ENCODE assay signal across 8 mouse cellular contexts in the genomic region with DNA sequence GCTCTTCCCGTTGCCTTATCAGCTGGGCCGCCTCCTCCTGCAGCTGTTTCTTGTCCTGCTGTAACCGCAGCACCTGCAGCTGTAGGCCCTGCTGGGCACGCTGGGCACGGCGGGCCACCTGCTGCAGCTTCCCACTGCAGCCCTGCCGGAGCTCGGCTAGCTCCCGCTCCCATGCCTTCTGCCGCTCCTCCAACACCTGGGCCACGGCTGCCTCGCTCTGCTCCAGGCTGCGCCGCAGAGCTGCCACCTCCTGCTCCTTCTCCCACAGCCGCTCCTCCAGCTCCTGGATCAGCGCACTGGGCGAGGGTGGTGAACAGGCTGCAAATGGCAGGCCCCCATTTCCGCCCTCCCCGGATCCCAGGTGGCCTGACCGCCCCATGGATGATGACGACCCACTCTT. TPM values are rescaled to one million over a fixed set of nuclear protein-coding genes. Genes with fewer than 3 reads are reported as not detected.
A peak's percentile ranks its signal among the peaks of the same experiment; 100 is the strongest.
DNase-seq lines count a peak whose midpoint lies in the region; ATAC-seq and TF ChIP-seq lines count a peak whose summit lies in the region.

No protein-coding gene starts in this region.

- no peaks in the 10 kb centered on the region; the same call in 1 of the 2 replicates for H3K36me3 ChIP-seq in forebrain, embryonic 16.5 days (ENCODE audit: control insufficient read depth, insufficient read depth)
- no peaks in the 10 kb centered on the region for H3K36me3 ChIP-seq in liver, embryonic 12.5 days

- no peak for TF ChIP-seq POLR2A in brain, embryonic 14.5 days (IDR thresholded peaks at IDR 0.05; ENCODE audit: borderline replicate concordance, extremely low read depth, insufficient read depth, insufficient read length, poor library complexity, severe bottlenecking)

- H3K27ac ChIP-seq in layer of hippocampus, adult 2 months, result peak overlapping the region; percentile 84
- no peak overlapping the region for H3K27ac ChIP-seq in forebrain, embryonic 16.5 days (ENCODE audit: low read length)
- H3K27ac ChIP-seq in liver, embryonic 12.5 days, result no peak overlapping the region

- WGBS in forebrain, embryonic 16.5 days, result 31% methylated on average over 21 of the region's 21 CpGs
- 10% methylated on average over 21 of the region's 21 CpGs for WGBS in liver, embryonic 12.5 days (ENCODE audit: insufficient replicate concordance)

- peaks cover 25% of the 10 kb centered on the region for H3K27me3 ChIP-seq in forebrain, embryonic 16.5 days (replicated peaks; ENCODE audit: control insufficient read depth, insufficient read depth, low read length)
- peaks cover 89% of the 10 kb centered on the region for H3K27me3 ChIP-seq in liver, embryonic 12.5 days (replicated peaks)

- TF ChIP-seq CTCF in layer of hippocampus, adult 2 months (conservative IDR thresholded peaks at IDR 0.05), result no peak
- TF ChIP-seq CTCF in brain, embryonic 14.5 days (IDR thresholded peaks at IDR 0.05; ENCODE audit: borderline replicate concordance, extremely low read depth, insufficient read depth, insufficient read length), result no peak

- DNase-seq in layer of hippocampus, adult 2 months (ENCODE audit: low spot score in 2 of 2), result no peak
- no peak for DNase-seq in layer of hippocampus, adult 9-11 months
- DNase-seq in brain, embryonic 14.5 days (ENCODE audit: low read depth), result peak; percentile 47
- DNase-seq in thymus, postnatal 10 days (ENCODE audit: low spot score in 2 of 2), result peak; percentile 73 to 80
- no peak for DNase-seq in lung, postnatal 25 days (ENCODE audit: low spot score)
- DNase-seq in frontal cortex, postnatal 25 days (ENCODE audit: low spot score in 2 of 2), result no peak

- no peak overlapping the region for H3K9ac ChIP-seq in forebrain, embryonic 16.5 days (replicated peaks; ENCODE audit: low read depth, low read length)
- no peak overlapping the region; the same call in 1 of the 2 replicates for H3K9ac ChIP-seq in liver, embryonic 12.5 days

- H3K4me3 ChIP-seq in layer of hippocampus, adult 2 months, result no peak overlapping the region; the same call in 1 of the 2 replicates
- no peak overlapping the region for H3K4me3 ChIP-seq in forebrain, embryonic 16.5 days (replicated peaks; ENCODE audit: low read length)
- peak overlapping the region; percentile 23 for H3K4me3 ChIP-seq in liver, embryonic 12.5 days

- H3K4me1 ChIP-seq in forebrain, embryonic 16.5 days (replicated peaks; ENCODE audit: control insufficient read depth, insufficient read depth, low read length), result peaks cover 11% of the 10 kb centered on the region
- H3K4me1 ChIP-seq in liver, embryonic 12.5 days, result peaks cover 28% of the 10 kb centered on the region

- peak; percentile 27; the same call in 1 of the 2 replicates for ATAC-seq in forebrain, embryonic 16.5 days
- ATAC-seq in liver, embryonic 12.5 days, result peak; percentile 57

- H3K9me3 ChIP-seq in forebrain, embryonic 16.5 days (ENCODE audit: control insufficient read depth, low read length), result no peaks in the 10 kb centered on the region
- H3K9me3 ChIP-seq in liver, embryonic 12.5 days (replicated peaks), result no peaks in the 10 kb centered on the region

- no peak overlapping the region for H3K4me2 ChIP-seq in forebrain, embryonic 16.5 days (ENCODE audit: low read length)
- H3K4me2 ChIP-seq in liver, embryonic 12.5 days, result peak overlapping the region; percentile 62

RNA-seq across cellular contexts. Expression of a gene that starts 6.0 kb away (rescaled TPM):
- total RNA-seq in layer of hippocampus, adult 2 months (2021), result 10 to 100 TPM; 11.0 to 11.7 TPM
- 10.3 and 11.6 TPM in 2 replicates for polyA plus RNA-seq in brain, embryonic 14.5 days (2012; rRNA removed)
- 13.7 and 14.7 TPM in 2 replicates for polyA plus RNA-seq in forebrain, embryonic 16.5 days (2015; fragmentation: Nextera tagmentation; extraction: Ambion mirVana)
- 7.8 and 8.4 TPM in 2 replicates for polyA plus RNA-seq in liver, embryonic 12.5 days (2016; fragmentation: Nextera tagmentation; extraction: Ambion mirVana)

RNA-seq across cellular contexts. Expression of a gene that starts 6.0 kb away (rescaled TPM):
- 1 to 10 TPM; 8.8 to 8.9 TPM for total RNA-seq in layer of hippocampus, adult 2 months (2021)
- 4.6 and 5.6 TPM in 2 replicates for polyA plus RNA-seq in brain, embryonic 14.5 days (2012; rRNA removed)
- polyA plus RNA-seq in forebrain, embryonic 16.5 days (2015; fragmentation: Nextera tagmentation; extraction: Ambion mirVana), result 12.5 and 17.2 TPM in 2 replicates
- polyA plus RNA-seq in liver, embryonic 12.5 days (2016; fragmentation: Nextera tagmentation; extraction: Ambion mirVana), result 16.1 and 16.9 TPM in 2 replicates

RNA-seq across cellular contexts. Expression of a gene that starts 6.8 kb away (rescaled TPM):
- 100 to 1,000 TPM; 185 to 196 TPM for total RNA-seq in layer of hippocampus, adult 2 months (2021)
- 28.7 and 32.7 TPM in 2 replicates for polyA plus RNA-seq in brain, embryonic 14.5 days (2012; rRNA removed)
- 8.4 and 11.3 TPM in 2 replicates for polyA plus RNA-seq in forebrain, embryonic 16.5 days (2015; fragmentation: Nextera tagmentation; extraction: Ambion mirVana)
- 1.6 and 1.7 TPM in 2 replicates for polyA plus RNA-seq in liver, embryonic 12.5 days (2016; fragmentation: Nextera tagmentation; extraction: Ambion mirVana)

RNA-seq across cellular contexts. Expression of a gene that starts 28.6 kb away (rescaled TPM):
- total RNA-seq in layer of hippocampus, adult 2 months (2021), result 10 to 100 TPM; 97.6 to 98.1 TPM
- polyA plus RNA-seq in brain, embryonic 14.5 days (2012; rRNA removed), result 42.4 and 47.8 TPM in 2 replicates
- 57.1 and 62.3 TPM in 2 replicates for polyA plus RNA-seq in forebrain, embryonic 16.5 days (2015; fragmentation: Nextera tagmentation; extraction: Ambion mirVana)
- 46.1 and 48.7 TPM in 2 replicates for polyA plus RNA-seq in liver, embryonic 12.5 days (2016; fragmentation: Nextera tagmentation; extraction: Ambion mirVana)

RNA-seq across cellular contexts. Expression of a gene that starts 31.6 kb away (rescaled TPM):
- total RNA-seq in layer of hippocampus, adult 2 months (2021), result 10 to 100 TPM; 36.0 to 36.8 TPM
- polyA plus RNA-seq in brain, embryonic 14.5 days (2012; rRNA removed), result 91.6 and 118 TPM in 2 replicates
- 117 and 124 TPM in 2 replicates for polyA plus RNA-seq in forebrain, embryonic 16.5 days (2015; fragmentation: Nextera tagmentation; extraction: Ambion mirVana)
- polyA plus RNA-seq in liver, embryonic 12.5 days (2016; fragmentation: Nextera tagmentation; extraction: Ambion mirVana), result 69.9 and 75.2 TPM in 2 replicates

Comparison
In these comparisons a context has a peak if more than half of its experiments do, and no peak if none do; other contexts are left out.
1. DNase-seq: peak in brain, embryonic 14.5 days (single experiment) and thymus, postnatal 10 days (2 of 2); none in layer of hippocampus, adult 2 months (0 of 2), layer of hippocampus, adult 9-11 months (single experiment), lung, postnatal 25 days (single experiment) and frontal cortex, postnatal 25 days (0 of 2).